Mouse (Mus musculus) hindbrain, embryonic 12.5 days (tissue): Measurements from ENCODE around the gene Acbd6. TPM values are rescaled to one million over a fixed set of nuclear protein-coding genes. Genes with fewer than 3 reads are reported as not detected.

Experiments used
- ATAC-seq: fragments of 200-750 bp; cut with Nextera tagmentation; 2 replicates; pipeline ENCODE4 v1.8.0; 2017; ENCODE audit warnings: moderate TSS enrichment; ENCODE audit not compliant: low FRiP score
- H3K27ac ChIP-seq: fragments of 300-500 bp; sonication (generic); 2 replicates; pipeline ENCODE4 v1.5.1; 2016; ENCODE audit warnings: mild to moderate bottlenecking
- H3K27me3 ChIP-seq: fragments of 300-500 bp; sonication (generic); 2 replicates; pipeline ENCODE4 v1.6.1; 2016; ENCODE audit warnings: mild to moderate bottlenecking
- H3K36me3 ChIP-seq: fragments of 300-500 bp; sonication (generic); 2 replicates; pipeline ENCODE4 v1.6.1; 2016; ENCODE audit warnings: mild to moderate bottlenecking
- H3K4me1 ChIP-seq: fragments of 300-500 bp; sonication (generic); 2 replicates; pipeline ENCODE4 v1.6.1; 2016
- H3K4me2 ChIP-seq: fragments of 300-500 bp; sonication (generic); replicated peaks from 2 replicates; pipeline ENCODE4 v1.6.1; 2016; ENCODE audit warnings: mild to moderate bottlenecking
- H3K4me3 ChIP-seq: fragments of 300-500 bp; sonication (generic); 2 replicates; pipeline ENCODE4 v1.5.1; 2016; ENCODE audit warnings: mild to moderate bottlenecking
- H3K9ac ChIP-seq: fragments of 300-500 bp; sonication (generic); 2 replicates; pipeline ENCODE4 v1.6.1; 2016; ENCODE audit warnings: mild to moderate bottlenecking, moderate library complexity
- H3K9me3 ChIP-seq: fragments of 300-500 bp; sonication (generic); replicated peaks from 2 replicates; pipeline ENCODE4 v1.6.1; 2016; ENCODE audit warnings: mild to moderate bottlenecking
- WGBS: fragments of 180-500 bp; shearing (Covaris S2); methylation state at CpG from one replicate; pipeline ENCODE4 v1.1.7; 2016; 5-methylcytosine and 5-hydroxymethylcytosine counted together
- polyA plus RNA-seq: library from polyadenylated mRNA; unstranded; fragments of >200 nt; fragmentation: Nextera tagmentation; extraction: Ambion mirVana; gene quantifications from 2 replicates; pipeline ENCODE4 v1.2.1, GENCODE M21; 2016

Gene Acbd6
- polyA plus RNA-seq, 1 experiment from 2014 or later: 91.9 TPM

GRCm38 (mm10) chr1:155564741-155565140, 6.8 kb downstream of the Acbd6 start:
- Histone ChIP-seq H3K36me3 (peaks cover 28% of the 10 kb centered on the region), H3K27me3 (no peaks in the 10 kb centered on the region), H3K4me2 (no peak overlapping the region), H3K9me3 (no peaks in the 10 kb centered on the region; the same call in 1 of the 2 replicates), H3K4me1 (peaks cover 4% of the 10 kb centered on the region), H3K27ac (no peak overlapping the region), H3K4me3 (no peak overlapping the region), H3K9ac (no peak overlapping the region)
- ATAC-seq: no peak
- 19% methylated on average over 3 of the region's 3 CpGs for WGBS

GRCm38 (mm10) chr1:155568133-155568532, 10.2 kb downstream of the Acbd6 start:
- Histone ChIP-seq H3K4me2 (no peak overlapping the region), H3K27me3 (no peaks in the 10 kb centered on the region), H3K27ac (no peak overlapping the region), H3K4me1 (no peaks in the 10 kb centered on the region), H3K9me3 (no peaks in the 10 kb centered on the region; the same call in 1 of the 2 replicates), H3K9ac (no peak overlapping the region), H3K4me3 (no peak overlapping the region), H3K36me3 (peaks cover 31% of the 10 kb centered on the region)
- 96% methylated on average over 9 of the region's 9 CpGs for WGBS
- ATAC-seq: no peak

- H3K36me3 ChIP-seq: peaks cover 31% of the 10 kb centered on the region
- no peak overlapping the region for H3K9ac ChIP-seq
- no peak for ATAC-seq
- H3K4me3 ChIP-seq: no peak overlapping the region
- no peak overlapping the region for H3K4me2 ChIP-seq
- 97% methylated on average over 4 of the region's 4 CpGs for WGBS
- no peaks in the 10 kb centered on the region for H3K27me3 ChIP-seq
- H3K27ac ChIP-seq: no peak overlapping the region
- H3K9me3 ChIP-seq: no peaks in the 10 kb centered on the region; the same call in 1 of the 2 replicates
- H3K4me1 ChIP-seq: no peaks in the 10 kb centered on the region
These were observed 11.4 kb downstream of the Acbd6 start for GRCm38 (mm10) chr1:155569340-155569739.

- H3K27ac ChIP-seq: no peak overlapping the region
- H3K4me3 ChIP-seq: no peak overlapping the region
- H3K4me1 ChIP-seq: no peaks in the 10 kb centered on the region
- peak; percentile 22; the same call in 1 of the 2 replicates for ATAC-seq
- no peaks in the 10 kb centered on the region for H3K27me3 ChIP-seq
- 31% methylated on average over 7 of the region's 7 CpGs for WGBS
- H3K9ac ChIP-seq: no peak overlapping the region
- H3K9me3 ChIP-seq: no peaks in the 10 kb centered on the region
- no peak overlapping the region for H3K4me2 ChIP-seq
- H3K36me3 ChIP-seq: 0 out of 2 replicates have a peak, but pooled peaks cover 3% of the 10 kb centered on the region
These were observed 17.2 kb downstream of the Acbd6 start for GRCm38 (mm10) chr1:155574966-155575673.

GRCm38 (mm10) chr1:155576432-155576831, 18.5 kb downstream of the Acbd6 start:
- Histone ChIP-seq H3K4me1 (no peaks in the 10 kb centered on the region), H3K4me2 (no peak overlapping the region), H3K9ac (no peak overlapping the region), H3K36me3 (no peaks in the 10 kb centered on the region), H3K4me3 (no peak overlapping the region), H3K27me3 (no peaks in the 10 kb centered on the region), H3K27ac (no peak overlapping the region), H3K9me3 (no peaks in the 10 kb centered on the region)
- 23% methylated on average over 2 of the region's 2 CpGs for WGBS
- ATAC-seq: 0 out of 2 replicates have a peak, but pooled peaks have one; percentile 50

GRCm38 (mm10) chr1:155577316-155577715, 19.4 kb downstream of the Acbd6 start:
- Histone ChIP-seq H3K27me3 (no peaks in the 10 kb centered on the region), H3K36me3 (no peaks in the 10 kb centered on the region), H3K4me3 (no peak overlapping the region), H3K27ac (no peak overlapping the region), H3K4me2 (no peak overlapping the region), H3K9me3 (no peaks in the 10 kb centered on the region), H3K4me1 (no peaks in the 10 kb centered on the region), H3K9ac (no peak overlapping the region)
- WGBS: 83% methylated on average over 2 of the region's 2 CpGs
- no peak for ATAC-seq

GRCm38 (mm10) chr1:155587961-155588360, 30.0 kb downstream of the Acbd6 start:
- Histone ChIP-seq H3K36me3 (no peaks in the 10 kb centered on the region), H3K27me3 (no peaks in the 10 kb centered on the region), H3K4me2 (no peak overlapping the region), H3K27ac (no peak overlapping the region), H3K4me3 (no peak overlapping the region), H3K9ac (no peak overlapping the region), H3K4me1 (no peaks in the 10 kb centered on the region), H3K9me3 (no peaks in the 10 kb centered on the region)
- ATAC-seq: no peak
- WGBS: 92% methylated on average over 2 of the region's 2 CpGs

GRCm38 (mm10) chr1:155594141-155594540, 36.2 kb downstream of the Acbd6 start:
- 79% methylated on average over 1 of the region's 1 CpGs for WGBS
- no peak for ATAC-seq

GRCm38 (mm10) chr1:155596576-155596975, 38.7 kb downstream of the Acbd6 start:
- H3K4me2 ChIP-seq: no peak overlapping the region
- H3K36me3 ChIP-seq: no peaks in the 10 kb centered on the region
- no peak for ATAC-seq
- H3K27me3 ChIP-seq: no peaks in the 10 kb centered on the region; the same call in 1 of the 2 replicates
- no peak overlapping the region for H3K4me3 ChIP-seq
- no peak overlapping the region for H3K27ac ChIP-seq
- H3K9me3 ChIP-seq: no peaks in the 10 kb centered on the region
- H3K9ac ChIP-seq: no peak overlapping the region
- no peaks in the 10 kb centered on the region for H3K4me1 ChIP-seq
- WGBS: 87% methylated on average over 3 of the region's 3 CpGs

More at GRCm38 (mm10) chr1:155594141-155594540, 36.2 kb downstream of the Acbd6 start:
- no peaks in the 10 kb centered on the region for H3K4me1 ChIP-seq
- H3K9me3 ChIP-seq: no peaks in the 10 kb centered on the region
- no peaks in the 10 kb centered on the region for H3K36me3 ChIP-seq
- H3K27ac ChIP-seq: no peak overlapping the region
- H3K4me3 ChIP-seq: no peak overlapping the region
- no peak overlapping the region for H3K9ac ChIP-seq
- H3K4me2 ChIP-seq: no peak overlapping the region
- no peaks in the 10 kb centered on the region; the same call in 1 of the 2 replicates for H3K27me3 ChIP-seq

- WGBS: 30% methylated on average over 1 of the region's 1 CpGs
- no peak overlapping the region for H3K27ac ChIP-seq
- no peak overlapping the region for H3K4me3 ChIP-seq
- no peak overlapping the region for H3K4me2 ChIP-seq
- no peak for ATAC-seq
- no peaks in the 10 kb centered on the region for H3K27me3 ChIP-seq
- peaks cover 10% of the 10 kb centered on the region for H3K4me1 ChIP-seq
- H3K36me3 ChIP-seq: no peaks in the 10 kb centered on the region
- no peaks in the 10 kb centered on the region for H3K9me3 ChIP-seq
- no peak overlapping the region for H3K9ac ChIP-seq
These were observed 46.8 kb downstream of the Acbd6 start for GRCm38 (mm10) chr1:155604706-155605105.

- Histone ChIP-seq H3K4me3 (no peak overlapping the region), H3K4me2 (0 out of 2 replicates have a peak overlapping the region, but pooled peaks have one; percentile 6), H3K9ac (no peak overlapping the region), H3K27me3 (no peaks in the 10 kb centered on the region), H3K27ac (peak overlapping the region; percentile 41), H3K9me3 (no peaks in the 10 kb centered on the region), H3K4me1 (peaks cover 10% of the 10 kb centered on the region), H3K36me3 (no peaks in the 10 kb centered on the region)
- WGBS: 31% methylated on average over 11 of the region's 11 CpGs
- ATAC-seq: peak; percentile 88
These were observed 47.7 kb downstream of the Acbd6 start for GRCm38 (mm10) chr1:155605391-155606155.

- H3K27me3 ChIP-seq: no peaks in the 10 kb centered on the region
- H3K9me3 ChIP-seq: no peaks in the 10 kb centered on the region
- H3K4me1 ChIP-seq: peaks cover 10% of the 10 kb centered on the region
- H3K36me3 ChIP-seq: no peaks in the 10 kb centered on the region
- peak overlapping the region; percentile 41 for H3K27ac ChIP-seq
- H3K4me3 ChIP-seq: no peak overlapping the region
- H3K4me2 ChIP-seq: no peak overlapping the region
- no peak for ATAC-seq
- WGBS: 64% methylated on average over 8 of the region's 8 CpGs
- no peak overlapping the region for H3K9ac ChIP-seq
These were observed 48.2 kb downstream of the Acbd6 start for GRCm38 (mm10) chr1:155606156-155606531.
